Mouse (Mus musculus): Measurements from ENCODE around the gene B3galt5.

The B3galt5 gene

DNA sequence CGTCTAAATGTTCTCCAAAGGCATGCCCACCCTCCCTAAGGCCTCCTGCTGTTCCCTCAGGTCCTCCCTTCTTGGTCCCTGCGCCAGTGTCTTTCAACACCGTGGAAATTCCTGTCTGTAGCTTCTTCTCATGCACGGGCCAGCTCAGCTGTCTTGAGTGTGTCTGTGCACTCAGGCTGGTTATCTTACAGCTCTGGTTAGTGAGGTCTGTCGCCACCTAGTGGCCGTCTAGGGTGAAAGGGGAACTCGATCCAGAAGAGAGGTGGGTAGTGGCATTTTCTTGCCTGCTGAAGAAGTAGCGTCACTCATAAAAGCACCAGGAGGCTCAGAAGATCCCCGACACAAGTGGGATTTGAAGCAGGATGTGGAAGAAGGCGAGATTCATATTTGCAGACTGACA, 109.5 kb downstream of the B3galt5 start:
- DNase-seq (ENCODE audit: low spot score): peak; percentile 65

DNA sequence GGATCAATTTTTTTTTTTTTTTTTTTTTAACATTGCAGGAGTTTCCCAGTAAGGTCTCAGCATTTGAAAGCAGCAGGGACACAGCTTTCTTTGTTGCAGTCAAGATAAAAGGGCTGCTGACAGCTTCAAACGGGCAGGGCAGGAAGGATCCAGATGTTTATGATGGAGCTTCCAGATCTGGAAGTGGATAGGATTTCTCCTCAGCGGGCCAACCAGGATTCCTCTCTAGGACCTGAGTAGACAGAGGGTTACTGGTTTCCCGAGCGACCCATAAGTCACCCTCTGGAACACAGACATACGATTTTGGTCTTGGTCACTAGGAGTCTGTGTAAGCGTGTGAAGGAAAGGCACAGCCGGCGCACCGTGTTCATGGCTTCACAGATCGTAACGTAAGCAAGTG, 112.5 kb downstream of the B3galt5 start:
- DNase-seq (ENCODE audit: low spot score): no peak

DNA sequence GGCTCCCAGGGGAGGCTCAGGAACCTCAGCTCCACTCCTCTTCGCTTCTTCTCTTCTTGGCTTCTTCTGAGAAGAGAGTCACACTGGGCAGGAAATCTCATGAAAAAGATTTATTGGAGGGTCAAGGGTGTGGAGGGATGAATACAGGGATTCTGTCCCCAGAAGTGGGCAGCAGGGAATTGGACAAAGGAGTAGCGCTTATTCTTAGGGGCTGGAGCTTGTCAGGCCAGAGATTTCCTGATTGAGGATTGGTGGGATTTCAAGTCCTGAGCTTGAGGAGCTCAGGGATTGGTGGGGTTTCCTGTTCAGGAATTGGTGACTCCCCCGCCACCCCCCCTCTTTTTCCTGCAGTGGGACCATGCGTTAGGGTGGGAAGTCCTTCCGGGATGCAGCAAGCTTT, 113.2 kb downstream of the B3galt5 start:
- no peak for DNase-seq (ENCODE audit: low spot score)

DNA sequence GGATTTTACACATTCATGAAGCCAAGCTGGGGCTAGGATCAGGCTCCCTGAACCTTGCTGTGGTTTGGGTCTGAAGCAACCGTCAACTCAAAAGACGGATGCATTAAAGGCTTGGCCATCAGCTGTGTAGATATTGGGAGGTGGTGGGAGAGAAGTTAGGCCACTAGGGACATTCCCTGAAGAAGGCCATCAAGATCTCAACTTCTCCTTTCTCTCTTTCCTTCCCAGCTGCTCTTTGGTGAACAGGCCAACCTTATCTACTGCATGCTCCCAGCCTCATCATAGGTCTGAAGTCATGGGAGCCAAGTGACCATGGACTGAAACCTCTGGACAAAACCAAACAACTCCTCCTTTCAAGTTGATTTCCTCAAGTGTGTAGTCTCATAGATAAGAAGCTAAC, 115.9 kb downstream of the B3galt5 start:
- no peak for DNase-seq (ENCODE audit: low spot score)

DNA sequence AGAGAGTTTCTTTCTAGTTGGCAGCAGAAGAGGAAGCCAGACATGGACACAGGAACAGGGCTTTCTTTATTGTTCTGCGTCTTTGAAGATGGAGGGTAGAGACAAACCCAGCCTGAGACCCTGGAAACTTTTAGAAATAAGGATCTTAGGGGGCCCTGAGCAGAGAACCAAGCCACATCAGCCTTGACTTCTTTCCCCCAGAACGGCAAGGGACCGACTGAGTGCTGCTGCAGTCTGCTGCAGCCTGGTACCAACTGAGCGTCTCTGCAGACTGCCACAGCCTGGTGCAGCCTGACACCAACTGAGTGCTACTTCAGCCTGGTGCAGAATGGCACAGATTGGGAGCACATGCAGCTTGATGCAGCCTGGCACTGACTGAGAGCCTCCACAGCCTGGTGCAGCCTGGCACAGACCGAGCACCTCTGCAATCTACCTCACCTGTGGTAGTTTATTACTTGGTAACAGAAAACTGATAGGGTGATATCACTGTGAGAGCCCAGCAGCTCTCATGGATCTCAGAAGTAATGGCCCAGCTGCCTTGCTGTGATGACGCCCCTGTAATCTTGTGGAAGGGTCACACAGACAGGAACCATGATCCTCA, 117.8 kb downstream of the B3galt5 start:
- DNase-seq (ENCODE audit: low spot score): no peak

DNA sequence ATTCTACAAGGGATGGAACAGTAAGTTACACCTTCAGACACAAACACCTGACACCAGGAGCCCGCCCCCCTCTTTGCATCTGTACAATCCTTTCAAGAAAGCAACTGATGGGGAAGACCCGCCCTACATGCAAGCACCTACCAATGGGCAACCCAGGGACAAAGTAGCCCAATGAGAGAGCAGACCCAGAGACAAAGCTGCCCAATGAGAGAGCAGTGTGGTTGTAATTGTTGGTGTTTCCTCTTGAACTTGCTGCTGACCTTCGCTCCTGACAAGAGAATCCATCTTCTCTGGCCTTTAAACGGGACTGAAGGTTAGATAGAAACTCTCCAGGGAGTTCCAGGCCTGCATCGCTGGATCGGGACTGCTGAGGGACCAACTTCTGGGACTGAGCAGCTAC, 118.4 kb downstream of the B3galt5 start:
- no peak for DNase-seq (ENCODE audit: low spot score)

DNA sequence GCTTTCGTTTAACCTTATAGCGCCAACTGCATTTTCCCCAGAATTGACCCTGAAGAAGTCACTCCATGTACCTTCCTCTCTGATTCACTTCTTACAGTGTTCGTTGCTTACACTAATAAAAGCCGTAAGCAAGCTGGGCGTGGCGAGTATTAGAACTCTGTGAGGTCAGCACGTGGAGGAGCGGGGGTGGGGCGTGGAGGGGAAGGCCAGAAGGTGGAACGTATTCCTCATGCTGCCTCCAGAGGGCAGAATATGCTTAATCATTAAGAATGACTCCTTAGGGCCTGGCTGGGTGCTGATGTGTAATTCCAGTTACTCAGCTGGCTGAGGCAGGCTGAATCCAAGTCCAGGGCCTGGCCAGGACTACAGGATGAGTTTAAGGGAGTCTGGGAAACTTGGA, 122.3 kb downstream of the B3galt5 start:
- peak; percentile 41 for DNase-seq (ENCODE audit: low spot score)

DNA sequence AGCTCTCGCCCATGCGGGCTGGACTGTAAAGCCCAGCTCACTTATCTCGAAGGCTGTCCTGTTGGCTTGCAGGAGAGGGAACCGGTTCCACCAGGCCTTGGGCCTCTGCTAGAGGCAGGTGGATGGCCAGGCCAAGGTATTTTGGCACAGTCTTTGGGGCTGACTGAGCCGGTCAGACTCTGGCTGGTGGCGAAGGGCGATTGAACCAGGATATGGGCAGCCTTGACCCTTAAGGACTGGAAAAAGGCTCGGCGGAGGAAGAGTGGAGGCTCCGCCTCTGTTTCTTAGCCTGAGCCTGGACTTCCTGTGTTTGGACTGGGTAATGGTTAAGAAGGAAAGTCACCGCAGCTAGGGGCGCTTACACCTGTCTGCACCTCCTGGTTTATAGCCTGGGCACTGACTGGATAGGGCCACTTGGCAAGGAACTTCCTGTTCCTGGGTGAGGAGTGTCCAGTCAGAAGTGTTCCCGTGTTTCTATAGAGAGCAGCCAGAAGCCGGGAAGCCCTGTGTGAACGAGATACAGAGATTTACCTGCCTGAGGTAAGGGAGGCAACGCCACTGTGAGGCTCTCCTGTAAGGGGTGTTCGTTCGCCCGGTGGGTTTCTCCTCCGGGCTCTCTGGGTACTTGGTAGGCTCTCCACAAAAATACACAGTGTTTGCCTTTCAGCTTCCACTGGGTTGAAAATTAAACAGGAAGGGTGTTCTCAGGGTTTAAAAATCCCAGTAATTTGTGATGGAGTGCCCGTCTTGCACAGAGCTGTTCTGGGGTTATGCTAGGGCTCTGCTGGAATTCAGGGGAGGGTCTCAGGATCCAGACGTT, 125.9 kb downstream of the B3galt5 start:
- peak; percentile 13 for DNase-seq (ENCODE audit: low spot score)

DNA sequence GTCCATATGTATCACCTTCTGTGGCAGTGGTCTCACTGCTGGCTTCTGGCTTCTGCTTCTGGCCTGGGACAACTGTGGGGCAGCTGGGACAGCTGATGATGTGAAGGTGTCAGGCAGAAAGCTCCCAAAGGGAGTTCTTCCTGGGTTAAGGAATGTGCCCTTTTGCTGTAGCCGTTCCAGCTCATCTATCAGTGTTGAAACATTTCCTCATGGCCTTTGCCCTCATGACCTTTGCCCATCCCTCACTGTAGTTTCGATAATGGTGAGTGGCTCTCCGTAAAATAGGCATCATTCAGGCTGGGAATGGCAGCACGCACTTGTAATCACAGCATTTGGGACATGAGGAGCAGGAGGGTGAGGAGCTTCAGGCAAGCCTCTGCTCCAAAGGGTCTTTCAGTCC, 127.3 kb downstream of the B3galt5 start:
- no peak for DNase-seq (ENCODE audit: low spot score)

DNA sequence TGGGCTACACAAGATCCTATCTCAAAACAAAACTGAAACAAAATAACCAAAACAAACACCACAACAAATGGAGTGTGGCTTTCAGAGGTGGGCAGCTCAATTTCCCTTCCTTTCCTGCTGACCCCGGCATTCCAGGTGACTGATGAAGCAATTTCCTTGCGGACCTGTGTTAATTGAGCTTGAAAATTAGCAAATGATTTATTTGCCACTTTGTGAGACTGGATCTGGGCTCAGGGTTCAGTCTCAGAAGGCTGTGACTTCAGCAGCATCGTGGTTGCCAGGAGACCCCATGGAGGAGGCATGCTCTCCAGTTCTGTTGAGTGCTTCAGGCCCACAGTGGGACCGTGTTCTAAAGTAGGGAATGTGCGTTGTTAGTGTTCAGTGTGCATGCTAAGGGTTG, 127.7 kb downstream of the B3galt5 start:
- DNase-seq (ENCODE audit: low spot score): no peak

DNA sequence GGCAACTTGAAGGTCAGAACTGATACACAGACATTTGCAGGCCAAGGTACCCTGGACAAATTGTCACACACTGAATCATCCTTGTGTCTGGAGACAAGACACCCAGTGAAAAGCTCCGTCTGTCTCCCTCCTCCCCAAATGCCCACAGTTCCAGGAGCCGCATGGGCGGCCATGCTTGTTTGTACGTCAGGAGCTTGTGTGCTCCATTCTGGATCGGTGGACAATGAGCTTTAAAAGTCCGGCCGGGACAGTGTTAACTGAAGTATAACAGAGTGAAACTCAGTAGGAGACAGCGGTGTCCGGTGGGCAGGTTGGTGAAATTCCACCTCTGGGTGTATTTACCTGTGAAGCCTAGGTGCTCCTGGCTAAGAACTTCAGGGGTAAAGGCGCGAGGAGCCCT, 129.3 kb downstream of the B3galt5 start:
- DNase-seq (ENCODE audit: low spot score): no peak
